Mouse (Mus musculus) CH12.LX (cell line): ENCODE measurements around the gene Phospho1.

Experiments used
- CTCF ChIP-seq, 2 experiments: IDR thresholded peaks in 1 of 2; conservative IDR thresholded peaks in 1 of 2; 2 replicates each; pipeline ENCODE4 v1.5.1; 2011 to 2012; ENCODE audit warnings: low read depth in 2 of 2, low read length in 2 of 2, improper control_type of control experiment in 1 of 2, inconsistent platforms in 1 of 2, mild to moderate bottlenecking in 1 of 2, moderate library complexity in 1 of 2
- POLR2A ChIP-seq: IDR thresholded peaks from 2 replicates; pipeline ENCODE4 v1.6.1; 2011; ENCODE audit warnings: low read depth, mild to moderate bottlenecking, improper control_type of control experiment, low read length
- ZC3H11A ChIP-seq: IDR thresholded peaks from 2 replicates; pipeline ENCODE4 v1.6.1; 2012; ENCODE audit warnings: low read depth, mild to moderate bottlenecking, inconsistent platforms, low read length, improper control_type of control experiment

- TF ChIP-seq ZC3H11A (no peak), POLR2A (no peak), CTCF (conservative IDR thresholded peaks at IDR 0.05 in 1 of 2, IDR thresholded peaks at IDR 0.05 in 1 of 2; ENCODE audit: low read depth in 2 of 2, low read length in 2 of 2) (no peak)
These were observed 44.9 kb upstream of the Phospho1 start for GRCm38 (mm10) chr11:95779366-95779765.
